Mouse (Mus musculus) MEL (cell line): ENCODE data around the gene Hipk3.

Experiments used
- BHLHE40 ChIP-seq: IDR thresholded peaks from 2 replicates; pipeline ENCODE4 v1.6.1; 2012; ENCODE audit warnings: low read depth, mild to moderate bottlenecking, inconsistent platforms, low read length, improper control_type of control experiment, borderline replicate concordance
- CTCF ChIP-seq, 3 experiments: IDR thresholded peaks in 2 of 3; conservative IDR thresholded peaks in 1 of 3; 2 replicates each; pipeline ENCODE4 v1.5.1; 2011 to 2012; ENCODE audit warnings: low read length in 3 of 3, low read depth in 2 of 3, mild to moderate bottlenecking in 2 of 3, improper control_type of control experiment in 1 of 3, inconsistent platforms in 1 of 3, mixed read lengths in 1 of 3, moderate library complexity in 1 of 3; ENCODE audit not compliant: control insufficient read depth in 1 of 3, insufficient read depth in 1 of 3, poor library complexity in 1 of 3, severe bottlenecking in 1 of 3
- EP300 ChIP-seq, 2 experiments: IDR thresholded peaks; 2 replicates each; pipeline ENCODE4 v1.6.1; 2011; ENCODE audit warnings: improper control_type of control experiment in 2 of 2, low read length in 2 of 2, low read depth in 1 of 2, mild to moderate bottlenecking in 1 of 2
- GABPA ChIP-seq: IDR thresholded peaks from 2 replicates; pipeline ENCODE4 v1.6.1; 2012; ENCODE audit warnings: low read depth, mild to moderate bottlenecking, inconsistent platforms, low read length, improper control_type of control experiment, moderate library complexity
- HCFC1 ChIP-seq: IDR thresholded peaks from 2 replicates; pipeline ENCODE4 v1.6.1; 2012; ENCODE audit warnings: low read depth, mild to moderate bottlenecking, inconsistent platforms, low read length, improper control_type of control experiment, moderate library complexity
- JUND ChIP-seq: IDR thresholded peaks from 2 replicates; pipeline ENCODE4 v1.6.1; 2011; ENCODE audit warnings: low read depth, mild to moderate bottlenecking, improper control_type of control experiment, low read length
- KAT2A ChIP-seq: conservative IDR thresholded peaks from 2 replicates; pipeline ENCODE4 v1.6.1; 2012; ENCODE audit warnings: low read depth, low read length, improper control_type of control experiment, inconsistent platforms
- POLR2A ChIP-seq, 2 experiments: IDR thresholded peaks; 2 replicates each; pipeline ENCODE4 v1.6.1; 2011 to 2012; ENCODE audit warnings: low read length in 2 of 2, mild to moderate bottlenecking in 2 of 2, control low read depth in 1 of 2, improper control_type of control experiment in 1 of 2, low read depth in 1 of 2, moderate library complexity in 1 of 2; ENCODE audit not compliant: control insufficient read depth in 1 of 2, insufficient read depth in 1 of 2, poor library complexity in 1 of 2
- ZKSCAN1 ChIP-seq: IDR thresholded peaks from 2 replicates; pipeline ENCODE4 v1.6.1; 2012; ENCODE audit warnings: low read depth, mild to moderate bottlenecking, inconsistent platforms, low read length, improper control_type of control experiment, moderate library complexity

DNA sequence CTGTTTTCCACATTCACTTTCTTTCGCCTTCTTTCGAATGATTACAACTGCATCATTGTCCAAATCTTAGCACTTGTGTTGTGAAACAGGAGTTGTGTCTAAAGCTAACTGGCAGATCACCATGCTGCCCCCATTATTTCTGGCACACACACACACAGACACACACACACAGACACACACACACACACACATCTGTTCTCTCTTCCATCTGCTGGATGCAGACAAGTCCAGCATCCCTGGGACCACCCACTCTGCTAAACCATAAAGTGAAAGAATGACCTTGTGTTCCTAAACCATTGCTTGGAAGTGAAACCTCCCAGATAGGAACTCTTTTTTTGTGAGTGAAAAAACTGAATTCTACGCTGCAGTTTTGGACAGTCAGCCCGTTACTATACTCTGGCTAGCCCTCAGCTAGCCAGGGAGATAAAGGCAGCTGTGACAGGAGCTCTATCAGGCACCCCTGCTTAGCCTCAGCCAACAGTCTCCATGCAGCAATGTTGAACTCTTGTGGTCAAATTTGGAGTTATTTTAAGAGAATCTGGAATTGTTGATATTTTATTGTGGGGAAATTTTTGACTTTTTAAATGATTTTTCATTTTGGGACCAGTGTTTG, 101.4 kb downstream of the Hipk3 start:
- TF ChIP-seq BHLHE40: no peak
- no peak for TF ChIP-seq CTCF (IDR thresholded peaks at IDR 0.05 in 2 of 3, conservative IDR thresholded peaks at IDR 0.05 in 1 of 3; ENCODE audit: control insufficient read depth in 1 of 3, insufficient read depth in 1 of 3, low read depth in 2 of 3, low read length in 3 of 3, poor library complexity in 1 of 3, severe bottlenecking in 1 of 3)
- TF ChIP-seq POLR2A (IDR thresholded peaks at IDR 0.05; ENCODE audit: control insufficient read depth in 1 of 2, insufficient read depth in 1 of 2, low read depth in 1 of 2, low read length in 2 of 2, poor library complexity in 1 of 2): no peak
- no peak for TF ChIP-seq HCFC1
- TF ChIP-seq JUND: no peak
- no peak for TF ChIP-seq EP300 (IDR thresholded peaks at IDR 0.05; ENCODE audit: low read depth in 1 of 2, low read length in 2 of 2)
- TF ChIP-seq ZKSCAN1: no peak
- TF ChIP-seq KAT2A: no peak
- no peak for TF ChIP-seq GABPA
